Mouse (Mus musculus) neural tube, embryonic 13.5 days (tissue): ENCODE data around the gene Dnajb12. TPM values are rescaled to one million over a fixed set of nuclear protein-coding genes. Genes with fewer than 3 reads are reported as not detected.

ENCODE experiments used
- ATAC-seq: fragments of 200-750 bp; cut with Nextera tagmentation; 2 replicates; pipeline ENCODE4 v1.8.0; 2017; ENCODE audit warnings: low read depth, mild to moderate bottlenecking, moderate TSS enrichment, moderate library complexity
- H3K27ac ChIP-seq: fragments of 300-500 bp; sonication (generic); replicated peaks from 2 replicates; pipeline ENCODE4 v1.5.1; 2015; ENCODE audit warnings: moderate library complexity, mild to moderate bottlenecking, inconsistent platforms
- H3K27me3 ChIP-seq: fragments of 300-500 bp; sonication (generic); 2 replicates; pipeline ENCODE4 v1.6.1; 2015; ENCODE audit warnings: mild to moderate bottlenecking, inconsistent platforms
- H3K36me3 ChIP-seq: fragments of 300-500 bp; sonication (generic); 2 replicates; pipeline ENCODE4 v1.6.1; 2015; ENCODE audit warnings: mild to moderate bottlenecking, inconsistent platforms
- H3K4me1 ChIP-seq: fragments of 300-500 bp; sonication (generic); replicated peaks from 2 replicates; pipeline ENCODE4 v1.6.1; 2015; ENCODE audit warnings: inconsistent platforms
- H3K4me2 ChIP-seq: fragments of 300-500 bp; sonication (generic); 2 replicates; pipeline ENCODE4 v1.6.1; 2015; ENCODE audit warnings: inconsistent platforms, mild to moderate bottlenecking, moderate library complexity
- H3K4me3 ChIP-seq: fragments of 300-500 bp; sonication (generic); 2 replicates; pipeline ENCODE4 v1.5.1; 2015; ENCODE audit warnings: mild to moderate bottlenecking, inconsistent platforms
- H3K9ac ChIP-seq: fragments of 300-500 bp; sonication (generic); 2 replicates; pipeline ENCODE4 v1.6.1; 2015; ENCODE audit warnings: moderate library complexity, mild to moderate bottlenecking, inconsistent platforms
- H3K9me3 ChIP-seq: fragments of 300-500 bp; sonication (generic); 2 replicates; pipeline ENCODE4 v1.6.1; 2016; ENCODE audit warnings: inconsistent platforms
- WGBS: fragments of 180-500 bp; shearing (Covaris S2); methylation state at CpG from one replicate; pipeline ENCODE4 v1.1.7; 2015; 5-methylcytosine and 5-hydroxymethylcytosine counted together
- polyA plus RNA-seq: library from polyadenylated mRNA; unstranded; fragments of >200 nt; fragmentation: Nextera tagmentation; extraction: Ambion mirVana; gene quantifications from 2 replicates; pipeline ENCODE4 v1.2.1, GENCODE M21; 2015

The Dnajb12 gene
- polyA plus RNA-seq: 20.4 and 21.2 TPM in 2 replicates

GRCm38 (mm10) chr10:59879255-59880028 is at the start of gene Dnajb12:
Gene Dnajb12 (plus strand): TSS chr10:59879556.
- peak; percentile 93 for ATAC-seq
- Histone ChIP-seq H3K36me3 (no peaks in the 10 kb centered on the region), H3K9ac (peak within 1 kb of the TSS; percentile 97), H3K9me3 (no peaks in the 10 kb centered on the region), H3K4me3 (peak within 1 kb of the TSS; percentile 87), H3K4me1 (peaks cover 17% of the 10 kb centered on the region), H3K27me3 (no peaks in the 10 kb centered on the region), H3K4me2 (peak within 1 kb of the TSS; percentile 83), H3K27ac (peak within 1 kb of the TSS; percentile 100)
- under 1% methylated on average over 80 of the region's 80 CpGs for WGBS

GRCm38 (mm10) chr10:59829886-59830285 is 49.5 kb upstream of the Dnajb12 start:
- 94% methylated on average over 6 of the region's 6 CpGs for WGBS
- no peak overlapping the region for H3K27ac ChIP-seq
- ATAC-seq: no peak

GRCm38 (mm10) chr10:59831950-59832349 is 47.4 kb upstream of the Dnajb12 start:
- Histone ChIP-seq H3K9me3 (peaks cover 3% of the 10 kb centered on the region; the same call in 1 of the 2 replicates), H3K4me2 (no peak overlapping the region), H3K27me3 (no peaks in the 10 kb centered on the region), H3K9ac (no peak overlapping the region), H3K4me1 (no peaks in the 10 kb centered on the region), H3K4me3 (no peak overlapping the region), H3K27ac (no peak overlapping the region), H3K36me3 (peaks cover 46% of the 10 kb centered on the region)
- no peak for ATAC-seq
- WGBS: 89% methylated on average over 7 of the region's 7 CpGs

More at GRCm38 (mm10) chr10:59829886-59830285, 49.5 kb upstream of the Dnajb12 start:
- no peaks in the 10 kb centered on the region for H3K27me3 ChIP-seq
- H3K9me3 ChIP-seq: peaks cover 3% of the 10 kb centered on the region; the same call in 1 of the 2 replicates
- no peak overlapping the region for H3K4me2 ChIP-seq
- H3K4me3 ChIP-seq: no peak overlapping the region
- peaks cover 47% of the 10 kb centered on the region for H3K36me3 ChIP-seq
- no peak overlapping the region for H3K9ac ChIP-seq
- H3K4me1 ChIP-seq: no peaks in the 10 kb centered on the region

- no peak for ATAC-seq
- Histone ChIP-seq H3K9ac (no peak overlapping the region), H3K27ac (peak overlapping the region; percentile 43), H3K9me3 (no peaks in the 10 kb centered on the region), H3K4me3 (no peak overlapping the region), H3K4me2 (no peak overlapping the region), H3K27me3 (no peaks in the 10 kb centered on the region), H3K36me3 (peaks cover 15% of the 10 kb centered on the region), H3K4me1 (no peaks in the 10 kb centered on the region)
- WGBS: 82% methylated on average over 14 of the region's 14 CpGs
These were observed 43.8 kb upstream of the Dnajb12 start for GRCm38 (mm10) chr10:59835301-59836155.

GRCm38 (mm10) chr10:59837490-59837889 is 41.9 kb upstream of the Dnajb12 start:
- Histone ChIP-seq H3K4me3 (no peak overlapping the region), H3K4me2 (no peak overlapping the region), H3K9me3 (no peaks in the 10 kb centered on the region), H3K9ac (no peak overlapping the region), H3K27ac (no peak overlapping the region), H3K36me3 (peaks cover 15% of the 10 kb centered on the region; the same call in 1 of the 2 replicates), H3K4me1 (no peaks in the 10 kb centered on the region), H3K27me3 (no peaks in the 10 kb centered on the region)
- ATAC-seq: no peak
- 95% methylated on average over 5 of the region's 5 CpGs for WGBS

GRCm38 (mm10) chr10:59841434-59841833 is 37.9 kb upstream of the Dnajb12 start:
- no peak overlapping the region for H3K27ac ChIP-seq
- no peak overlapping the region for H3K9ac ChIP-seq
- no peak overlapping the region for H3K4me2 ChIP-seq
- H3K9me3 ChIP-seq: no peaks in the 10 kb centered on the region
- 0 out of 2 replicates have a peak, but pooled peaks cover 6% of the 10 kb centered on the region for H3K36me3 ChIP-seq
- 94% methylated on average over 8 of the region's 8 CpGs for WGBS
- no peaks in the 10 kb centered on the region for H3K27me3 ChIP-seq
- no peak overlapping the region for H3K4me3 ChIP-seq
- H3K4me1 ChIP-seq: peaks cover 20% of the 10 kb centered on the region
- no peak for ATAC-seq

- 29% methylated on average over 5 of the region's 5 CpGs for WGBS
These were observed 36.2 kb upstream of the Dnajb12 start for GRCm38 (mm10) chr10:59843125-59843524.

GRCm38 (mm10) chr10:59844686-59845085 is 34.7 kb upstream of the Dnajb12 start:
- ATAC-seq: no peak
- 0 out of 2 replicates have a peak, but pooled peaks cover 6% of the 10 kb centered on the region for H3K36me3 ChIP-seq
- H3K27me3 ChIP-seq: no peaks in the 10 kb centered on the region
- no peak overlapping the region for H3K4me2 ChIP-seq
- no peaks in the 10 kb centered on the region for H3K9me3 ChIP-seq
- no peak overlapping the region for H3K9ac ChIP-seq
- H3K4me3 ChIP-seq: no peak overlapping the region
- H3K27ac ChIP-seq: no peak overlapping the region; the same call in 1 of the 2 replicates
- peaks cover 20% of the 10 kb centered on the region for H3K4me1 ChIP-seq
- 41% methylated on average over 9 of the region's 9 CpGs for WGBS

More at GRCm38 (mm10) chr10:59843125-59843524, 36.2 kb upstream of the Dnajb12 start:
- H3K4me1 ChIP-seq: peaks cover 20% of the 10 kb centered on the region
- 0 out of 2 replicates have a peak, but pooled peaks cover 6% of the 10 kb centered on the region for H3K36me3 ChIP-seq
- H3K9ac ChIP-seq: no peak overlapping the region
- H3K27ac ChIP-seq: no peak overlapping the region
- 0 out of 2 replicates have a peak, but pooled peaks have one; percentile 12 for ATAC-seq
- H3K4me3 ChIP-seq: no peak overlapping the region
- no peaks in the 10 kb centered on the region for H3K27me3 ChIP-seq
- no peak overlapping the region for H3K4me2 ChIP-seq
- no peaks in the 10 kb centered on the region for H3K9me3 ChIP-seq

GRCm38 (mm10) chr10:59846416-59846815 is 32.9 kb upstream of the Dnajb12 start:
- no peak for ATAC-seq
- no peak overlapping the region for H3K4me3 ChIP-seq
- H3K36me3 ChIP-seq: 0 out of 2 replicates have a peak, but pooled peaks cover 6% of the 10 kb centered on the region
- H3K9me3 ChIP-seq: no peaks in the 10 kb centered on the region
- H3K9ac ChIP-seq: no peak overlapping the region
- no peaks in the 10 kb centered on the region for H3K27me3 ChIP-seq
- H3K4me1 ChIP-seq: peaks cover 20% of the 10 kb centered on the region
- WGBS: 78% methylated on average over 6 of the region's 6 CpGs
- H3K4me2 ChIP-seq: no peak overlapping the region
- H3K27ac ChIP-seq: no peak overlapping the region

GRCm38 (mm10) chr10:59848079-59848877 is 31.1 kb upstream of the Dnajb12 start:
- Histone ChIP-seq H3K27ac (no peak overlapping the region), H3K36me3 (no peaks in the 10 kb centered on the region), H3K9me3 (no peaks in the 10 kb centered on the region), H3K9ac (no peak overlapping the region), H3K4me2 (no peak overlapping the region), H3K4me3 (no peak overlapping the region), H3K4me1 (peaks cover 15% of the 10 kb centered on the region), H3K27me3 (no peaks in the 10 kb centered on the region)
- WGBS: 81% methylated on average over 11 of the region's 11 CpGs
- no peak for ATAC-seq

- ATAC-seq: no peak
- H3K27me3 ChIP-seq: no peaks in the 10 kb centered on the region
- peaks cover 9% of the 10 kb centered on the region for H3K4me1 ChIP-seq
- no peak overlapping the region for H3K27ac ChIP-seq
- 73% methylated on average over 9 of the region's 9 CpGs for WGBS
- no peaks in the 10 kb centered on the region for H3K36me3 ChIP-seq
- H3K4me2 ChIP-seq: no peak overlapping the region
- H3K9me3 ChIP-seq: no peaks in the 10 kb centered on the region
- H3K4me3 ChIP-seq: no peak overlapping the region
- H3K9ac ChIP-seq: no peak overlapping the region
These were observed 30.4 kb upstream of the Dnajb12 start for GRCm38 (mm10) chr10:59848953-59849352.
